Mouse (Mus musculus): ENCODE measurements around the gene Hgd.
"Not testable (repeated sequence)": the region's sequence is repeated elsewhere in the genome, so short reads cannot be mapped to it uniquely, and the experiment has no call there.

Hgd gene

GRCm38 (mm10) chr16:37629011-37629410 lies 49.1 kb downstream of the Hgd start:
- no peak for DNase-seq (ENCODE audit: low spot score in 2 of 2)

GRCm38 (mm10) chr16:37634578-37634977 lies 54.6 kb downstream of the Hgd start:
- DNase-seq (ENCODE audit: low spot score in 2 of 2): no peak

GRCm38 (mm10) chr16:37635095-37635494 lies 55.1 kb downstream of the Hgd start:
- DNase-seq (ENCODE audit: low spot score in 2 of 2): no peak

- DNase-seq (ENCODE audit: low spot score in 2 of 2): peak in 1 of 2 experiments; percentile 19
Observed at GRCm38 (mm10) chr16:37636107-37636506, 56.2 kb downstream of the Hgd start.

GRCm38 (mm10) chr16:37637802-37638201 lies 57.8 kb downstream of the Hgd start:
- no peak for DNase-seq (ENCODE audit: low spot score in 2 of 2)

GRCm38 (mm10) chr16:37640522-37640921 lies 60.6 kb downstream of the Hgd start:
- DNase-seq (ENCODE audit: low spot score in 2 of 2): not testable (repeated sequence)

- DNase-seq (ENCODE audit: low spot score in 2 of 2): no peak
Observed at GRCm38 (mm10) chr16:37644486-37644885, 64.5 kb downstream of the Hgd start.

GRCm38 (mm10) chr16:37645211-37645610 lies 65.3 kb downstream of the Hgd start:
- DNase-seq (ENCODE audit: low spot score in 2 of 2): no peak

- DNase-seq (ENCODE audit: low spot score in 2 of 2): no peak
Observed at GRCm38 (mm10) chr16:37645799-37646198, 65.8 kb downstream of the Hgd start.

GRCm38 (mm10) chr16:37647067-37647466 lies 67.1 kb downstream of the Hgd start:
- DNase-seq (ENCODE audit: low spot score in 2 of 2): no peak

- no peak for DNase-seq (ENCODE audit: low spot score in 2 of 2)
Observed at GRCm38 (mm10) chr16:37647936-37648335, 68.0 kb downstream of the Hgd start.

GRCm38 (mm10) chr16:37649068-37649467 lies 69.1 kb downstream of the Hgd start:
- no peak for DNase-seq (ENCODE audit: low spot score in 2 of 2)

- DNase-seq (ENCODE audit: low spot score in 2 of 2): no peak
Observed at GRCm38 (mm10) chr16:37651467-37651866, 71.5 kb downstream of the Hgd start.

GRCm38 (mm10) chr16:37652654-37653053 lies 72.7 kb downstream of the Hgd start:
- no peak for DNase-seq (ENCODE audit: low spot score in 2 of 2)

- DNase-seq (ENCODE audit: low spot score in 2 of 2): no peak
Observed at GRCm38 (mm10) chr16:37653058-37653457, 73.1 kb downstream of the Hgd start.

- peak; percentile 94 to 95 for DNase-seq (ENCODE audit: low spot score in 2 of 2)
Observed at GRCm38 (mm10) chr16:37653731-37654657, 74.0 kb downstream of the Hgd start, which contains the start of gene Ndufb4. Ndufb4 (minus strand) TSS chr16:37654453.

GRCm38 (mm10) chr16:37654831-37655455 lies 75.0 kb downstream of the Hgd start:
- no peak for DNase-seq (ENCODE audit: low spot score in 2 of 2)

GRCm38 (mm10) chr16:37655756-37656347 lies 75.9 kb downstream of the Hgd start:
- DNase-seq (ENCODE audit: low spot score in 2 of 2): no peak

GRCm38 (mm10) chr16:37656796-37657195 lies 76.8 kb downstream of the Hgd start:
- DNase-seq (ENCODE audit: low spot score in 2 of 2): no peak

GRCm38 (mm10) chr16:37663643-37664459 lies 83.9 kb downstream of the Hgd start:
- DNase-seq (ENCODE audit: low spot score in 2 of 2): no peak

GRCm38 (mm10) chr16:37665394-37665935 lies 85.5 kb downstream of the Hgd start:
- DNase-seq (ENCODE audit: low spot score in 2 of 2): no peak
